Mouse (Mus musculus) mature B cell (primary cell): ENCODE data around the gene Lamc3.

Experiments used
- in situ Hi-C: fragments of 300-500 bp; cut with MboI; formaldehyde crosslinking; loops from 2 replicates; pipeline ENCODE4 v1.14.3; 2019

Lamc3 gene

DNA sequence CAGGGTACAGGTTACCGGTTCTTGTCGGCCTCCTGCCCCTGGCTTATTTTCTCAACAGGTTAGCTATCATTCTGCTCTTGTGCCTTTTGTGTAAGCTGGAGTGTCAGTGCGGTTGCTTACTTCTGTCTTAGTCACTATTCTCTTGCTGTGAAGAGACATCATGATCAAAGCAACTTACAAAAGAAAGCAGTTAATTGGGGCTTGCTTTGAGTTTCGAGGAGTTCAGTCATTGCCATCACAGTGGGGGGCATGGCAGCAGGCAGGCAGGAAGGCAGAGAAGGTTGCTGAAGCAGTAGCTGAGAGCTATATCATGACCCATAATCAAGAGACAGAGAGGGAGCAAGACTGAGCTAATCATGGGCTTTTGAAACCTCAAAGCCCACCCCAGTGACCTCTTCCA lies 47.5 kb downstream of the Lamc3 start:
- in situ Hi-C loops = no loop called here

DNA sequence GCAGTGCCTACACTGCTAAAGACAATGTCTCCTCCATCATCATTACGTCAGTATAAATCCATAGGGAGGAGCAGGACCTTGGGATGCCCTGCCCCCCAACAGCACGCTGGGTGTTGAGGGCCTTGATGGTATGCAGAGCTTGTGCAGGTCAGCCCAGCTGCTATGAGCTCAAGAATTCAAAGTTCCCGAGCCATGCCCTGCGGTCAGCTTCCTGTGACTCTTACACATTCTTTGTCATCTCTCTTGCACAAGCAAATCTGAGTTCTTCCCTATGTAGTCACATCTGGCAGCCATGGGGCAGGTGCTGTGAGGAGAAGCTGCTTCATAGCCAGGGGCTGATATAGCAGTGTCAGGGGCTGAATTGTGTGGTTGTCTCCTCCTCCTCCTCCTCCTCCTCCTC lies 48.0 kb downstream of the Lamc3 start:
- in situ Hi-C loops = no loop called here

DNA sequence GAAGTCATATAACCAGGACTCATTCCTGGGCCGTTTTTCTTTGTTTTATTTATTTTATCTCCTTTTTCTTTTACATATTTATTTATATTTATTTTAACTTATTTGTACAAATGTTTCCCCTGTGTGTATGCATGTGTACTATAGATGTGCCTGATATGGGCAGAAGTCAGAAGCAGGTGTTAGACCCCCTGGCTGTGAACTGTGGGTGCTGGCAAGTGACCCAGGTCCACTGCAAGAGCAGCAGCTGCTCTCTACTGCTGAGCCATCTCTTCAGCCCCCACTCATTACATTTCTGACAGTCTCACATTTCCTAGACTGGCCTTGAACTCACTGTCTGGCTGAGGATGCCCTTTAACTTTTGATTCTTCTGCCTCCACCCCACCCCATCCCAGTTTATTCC lies 51.2 kb downstream of the Lamc3 start:
- in situ Hi-C loops = no loop called here

DNA sequence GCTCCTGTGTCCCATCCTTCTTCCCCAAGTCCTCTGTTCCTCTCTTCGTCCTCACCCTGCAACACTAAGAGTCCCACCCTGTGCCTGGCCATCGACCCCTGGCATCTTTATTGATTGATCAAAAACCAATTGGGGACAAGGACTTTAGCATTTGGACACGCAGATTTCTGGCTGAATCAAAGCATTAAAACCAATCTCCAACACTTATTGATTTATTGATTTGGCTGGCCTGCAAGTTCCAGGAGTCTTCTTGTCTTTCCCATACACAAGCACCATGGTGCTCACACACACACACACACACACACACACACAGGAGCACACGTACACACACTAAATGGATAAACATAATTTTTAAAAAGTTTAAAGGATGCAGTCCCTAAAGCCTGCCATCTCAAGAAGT lies 55.9 kb downstream of the Lamc3 start:
- in situ Hi-C loops = no loop called here

DNA sequence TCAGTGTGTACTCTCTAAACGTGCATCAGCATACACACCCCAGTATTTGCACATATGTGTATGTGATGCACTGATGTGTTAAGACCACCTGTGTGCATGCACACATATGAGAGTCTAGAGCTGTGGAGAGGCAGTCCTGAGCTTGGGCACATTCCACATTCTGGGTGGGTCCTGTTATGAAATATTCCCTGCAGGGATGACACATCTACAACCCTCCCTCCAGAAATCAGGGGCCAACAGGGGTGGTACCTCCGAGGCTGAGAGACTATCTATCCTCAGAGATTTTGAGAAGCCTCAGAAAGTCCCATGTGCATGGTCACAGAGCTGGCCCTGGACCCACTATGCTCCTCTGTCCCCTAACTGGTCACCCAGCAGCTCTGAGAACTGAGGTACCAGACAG lies 58.5 kb downstream of the Lamc3 start:
- in situ Hi-C loops = no loop called here

DNA sequence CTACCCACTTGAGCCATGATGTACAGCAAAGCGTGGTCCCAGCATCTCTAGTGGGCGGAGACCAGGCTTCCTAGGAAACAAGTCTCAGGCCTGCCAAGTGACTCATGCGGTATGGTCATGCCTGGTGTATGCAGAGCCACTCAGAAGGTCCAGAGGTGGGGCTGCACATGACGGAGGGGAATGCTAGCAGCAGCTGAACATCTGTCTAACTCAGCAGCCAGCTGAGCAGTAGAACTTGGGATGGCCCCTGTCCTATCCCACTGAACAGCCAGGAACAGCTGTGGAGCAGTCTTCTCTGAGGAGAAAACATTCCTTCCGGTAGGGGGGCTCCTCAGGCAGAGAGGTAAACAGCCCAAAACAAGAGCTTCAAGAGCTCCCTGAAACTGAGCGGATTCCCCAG lies 61.3 kb downstream of the Lamc3 start:
- in situ Hi-C loops = no loop called here

DNA sequence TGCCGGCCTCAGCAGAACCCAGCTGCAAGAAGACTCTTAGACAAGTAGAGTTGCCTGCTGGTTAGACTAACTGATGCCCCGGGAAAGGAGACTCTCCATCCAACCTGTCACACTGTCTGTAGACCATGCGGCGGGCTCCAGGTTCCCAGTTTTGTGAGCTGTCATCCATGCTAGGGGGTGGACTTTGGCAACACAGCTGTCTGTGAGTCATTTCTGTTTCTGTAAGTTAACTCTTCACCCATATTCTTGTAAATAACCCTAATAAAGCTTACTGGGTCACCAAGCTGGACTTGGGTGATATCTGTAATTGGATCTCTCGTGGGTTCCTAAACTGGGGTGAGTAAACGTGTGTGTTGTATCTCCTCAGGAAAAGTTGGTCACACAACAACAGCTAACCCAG lies 61.7 kb downstream of the Lamc3 start:
- in situ Hi-C loops = no loop called here

DNA sequence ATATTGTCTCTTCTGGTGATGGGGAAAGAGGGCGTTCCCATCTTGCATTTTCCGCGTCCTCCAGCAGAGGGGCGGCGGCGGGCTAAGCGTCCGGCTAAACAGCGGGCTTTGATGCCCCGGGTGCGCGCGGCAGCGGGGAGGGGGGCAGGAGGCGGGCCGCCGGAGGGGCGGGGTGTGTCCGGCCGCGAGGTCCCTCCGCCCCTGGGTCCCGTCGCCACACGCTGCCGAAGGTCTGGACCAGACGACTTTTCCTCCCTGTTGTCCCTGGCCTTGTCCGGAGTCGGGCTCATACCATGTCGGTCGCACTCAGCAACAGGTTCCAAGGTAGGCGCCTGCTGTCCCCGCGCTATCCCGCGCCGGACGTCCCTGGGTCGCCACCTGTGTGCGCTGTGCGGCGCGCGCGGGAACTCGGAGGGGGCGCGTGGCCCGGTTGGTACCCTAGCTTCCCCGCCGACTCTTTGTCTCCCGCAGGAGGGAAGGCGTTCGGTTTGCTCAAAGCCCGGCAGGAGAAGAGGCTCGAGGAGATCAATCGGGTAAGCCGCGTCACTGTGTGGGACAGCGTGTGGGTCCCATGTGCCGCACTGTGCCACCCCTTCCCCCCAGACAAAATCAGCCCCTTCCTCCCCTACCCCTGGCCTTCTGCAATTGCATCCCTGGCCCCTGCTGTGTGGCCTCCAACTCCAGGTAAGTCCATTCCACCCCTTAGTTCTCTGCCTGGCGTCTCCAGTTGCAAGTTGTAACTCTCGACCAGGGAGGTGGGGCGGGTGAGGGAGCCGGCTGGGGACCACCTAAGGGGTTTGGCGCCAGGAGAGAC lies 63.2 kb downstream of the Lamc3 start, which contains the start of gene Aif1l:
Gene Aif1l (plus strand): TSS at position 82 of the 814 bp plus-strand sequence.
- in situ Hi-C loops = no loop called here

DNA sequence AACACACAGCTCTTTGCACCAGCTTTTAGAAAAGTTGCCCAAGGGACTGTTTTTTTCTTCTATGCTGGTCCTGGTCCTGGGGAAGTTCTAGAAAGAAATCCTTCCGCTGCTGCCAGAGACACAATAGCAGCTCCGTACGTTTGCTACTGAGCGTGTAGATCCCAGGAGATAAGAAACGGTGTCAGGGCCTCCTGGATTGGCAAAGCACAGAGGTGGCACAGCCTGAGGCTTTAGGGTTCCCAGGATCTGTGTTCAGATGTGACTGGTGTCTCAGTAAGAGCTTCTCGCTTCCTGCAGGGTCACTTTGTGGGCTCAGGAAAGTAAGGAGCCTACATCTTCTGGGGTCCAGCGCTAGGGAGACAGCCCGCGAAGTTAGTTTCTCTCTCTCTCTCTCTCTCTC lies 63.9 kb downstream of the Lamc3 start:
- in situ Hi-C loops = no loop called here

DNA sequence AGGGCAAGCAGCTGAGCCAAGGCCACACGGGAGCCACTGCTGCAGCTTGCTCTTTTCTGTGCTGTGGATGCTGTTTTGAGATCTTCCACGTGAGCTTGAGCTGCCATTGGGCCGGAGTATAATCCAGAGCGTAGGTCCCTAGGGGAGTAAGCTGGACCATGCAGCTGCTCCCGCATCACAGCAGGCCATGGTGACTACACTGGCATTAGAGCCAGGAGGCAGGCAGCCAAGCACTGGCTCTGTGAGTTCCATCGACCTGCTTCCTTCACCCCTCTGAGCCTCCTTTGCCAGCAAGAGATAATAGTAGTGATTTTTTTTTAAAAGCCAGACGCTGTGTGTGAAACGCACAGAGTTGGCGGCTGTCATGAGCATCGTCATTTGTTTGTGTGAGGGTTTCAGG lies 65.1 kb downstream of the Lamc3 start:
- in situ Hi-C loops = no loop called here

DNA sequence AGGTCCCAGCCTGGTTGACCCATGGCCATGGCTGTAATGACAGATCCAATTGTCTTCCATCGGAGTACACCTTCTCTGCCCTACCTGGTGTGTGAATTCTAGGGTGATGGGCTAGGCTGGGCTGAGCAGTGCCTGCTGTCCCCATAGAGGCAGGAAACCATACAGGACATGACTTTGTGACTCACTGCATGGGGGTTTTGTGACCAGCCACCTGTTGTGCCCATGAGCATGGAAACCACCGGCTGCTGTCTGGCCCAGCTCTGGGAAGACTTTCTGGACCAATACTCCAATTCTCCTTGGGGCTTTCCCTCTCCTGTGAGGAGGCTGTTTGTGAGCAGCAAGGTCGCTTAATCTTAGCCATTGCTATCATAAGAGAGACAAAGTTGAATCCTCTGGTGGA lies 65.6 kb downstream of the Lamc3 start:
- in situ Hi-C loops = no loop called here

DNA sequence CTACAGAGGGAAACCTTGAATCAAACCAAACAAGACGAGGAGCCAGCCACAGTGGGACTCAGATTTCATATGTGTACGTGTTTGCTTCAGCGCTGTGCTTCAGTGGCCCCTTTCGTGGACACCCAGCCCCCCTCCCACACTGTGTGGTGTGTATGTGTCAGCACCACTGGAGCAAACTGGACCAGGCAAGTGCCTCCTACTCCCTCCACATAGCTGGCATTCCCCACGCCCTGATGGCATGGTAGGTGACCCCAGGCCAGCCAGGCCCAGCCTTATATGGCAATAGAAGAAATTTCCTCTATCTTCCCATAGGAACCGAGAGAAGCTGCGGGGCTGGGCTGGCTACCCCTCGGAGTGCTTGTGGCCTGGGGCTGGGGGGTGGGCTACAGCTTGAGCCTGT lies 66.6 kb downstream of the Lamc3 start:
- in situ Hi-C loops = no loop called here

DNA sequence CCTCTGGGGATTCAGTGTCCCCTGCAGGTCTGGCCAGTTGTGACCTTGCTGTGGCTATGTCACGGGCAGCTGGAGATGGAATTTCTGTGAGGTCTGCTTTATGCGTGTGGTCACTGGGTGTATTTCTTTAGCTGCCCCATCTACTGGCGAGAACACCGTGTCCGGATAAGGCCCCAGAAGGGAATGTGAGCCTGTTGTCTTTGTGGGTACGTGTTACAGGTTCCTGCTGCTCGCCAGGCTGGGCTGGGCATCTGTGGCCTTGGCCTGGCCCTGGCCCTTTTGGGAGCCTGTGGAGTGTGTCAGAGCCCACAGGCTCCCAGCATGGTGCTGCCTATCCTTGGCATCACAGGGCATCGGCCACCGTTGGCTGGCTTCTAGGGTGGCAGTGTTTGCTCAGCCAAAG lies 67.7 kb downstream of the Lamc3 start:
- in situ Hi-C loops = no loop called here

DNA sequence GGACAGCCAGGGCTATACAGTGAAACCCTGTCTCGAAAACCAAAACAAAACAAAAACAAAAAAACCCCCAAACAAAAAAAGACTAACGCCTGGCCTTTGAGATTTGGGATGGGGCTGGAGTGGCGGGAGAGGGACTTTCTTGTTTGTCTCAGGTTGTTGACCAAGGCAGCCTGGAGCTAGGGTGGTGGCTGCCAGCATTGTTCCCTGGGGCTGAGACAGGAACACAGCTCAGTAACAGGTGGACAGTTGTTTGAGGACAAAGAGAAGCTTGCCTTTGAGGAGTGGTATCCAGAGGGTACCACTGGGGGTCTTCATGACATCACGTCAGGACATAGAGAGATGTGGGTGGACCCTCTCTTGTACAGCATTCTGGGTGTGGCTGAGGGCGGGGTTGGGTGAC lies 68.6 kb downstream of the Lamc3 start:
- in situ Hi-C loops = no loop called here

DNA sequence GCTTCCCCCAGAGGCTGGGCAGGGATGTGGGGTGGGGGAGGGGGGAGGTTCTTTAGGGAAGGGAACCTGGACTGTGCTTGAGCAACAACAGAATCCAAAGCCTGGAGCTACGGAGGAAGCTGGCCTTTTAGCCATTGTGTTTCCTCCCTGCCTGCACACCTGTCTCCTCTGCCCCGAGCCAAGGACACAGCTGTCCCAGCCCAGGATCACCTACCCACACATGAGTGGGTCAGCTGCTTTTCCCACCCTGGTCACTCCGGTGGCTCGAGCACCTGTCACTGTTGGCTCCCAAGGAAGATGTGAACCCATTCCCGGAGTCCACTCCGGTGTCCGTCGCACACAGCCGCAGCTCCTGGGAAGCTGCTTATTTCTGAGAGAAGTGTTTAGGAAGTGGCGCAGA lies 70.1 kb downstream of the Lamc3 start:
- in situ Hi-C loops = no loop called here

DNA sequence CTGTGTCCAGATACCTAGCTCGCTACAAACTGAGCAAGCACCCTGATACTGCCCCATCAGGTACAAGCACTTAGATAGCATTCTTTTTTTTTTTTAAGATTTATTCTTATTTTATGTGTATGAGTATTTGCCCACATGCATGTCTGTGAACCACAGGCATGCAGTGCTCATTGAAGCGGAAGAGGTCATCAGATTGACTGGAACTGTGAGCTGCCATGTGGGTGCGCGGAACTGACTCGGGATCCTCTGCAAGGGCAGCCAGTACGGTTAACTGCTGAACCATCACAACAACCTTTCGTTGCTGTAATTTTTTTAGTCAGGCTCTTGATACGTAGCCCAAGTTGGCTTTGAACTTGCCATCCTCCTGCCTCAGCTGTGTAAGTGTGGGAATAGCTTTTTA lies 73.9 kb downstream of the Lamc3 start:
- in situ Hi-C loops = no loop called here

DNA sequence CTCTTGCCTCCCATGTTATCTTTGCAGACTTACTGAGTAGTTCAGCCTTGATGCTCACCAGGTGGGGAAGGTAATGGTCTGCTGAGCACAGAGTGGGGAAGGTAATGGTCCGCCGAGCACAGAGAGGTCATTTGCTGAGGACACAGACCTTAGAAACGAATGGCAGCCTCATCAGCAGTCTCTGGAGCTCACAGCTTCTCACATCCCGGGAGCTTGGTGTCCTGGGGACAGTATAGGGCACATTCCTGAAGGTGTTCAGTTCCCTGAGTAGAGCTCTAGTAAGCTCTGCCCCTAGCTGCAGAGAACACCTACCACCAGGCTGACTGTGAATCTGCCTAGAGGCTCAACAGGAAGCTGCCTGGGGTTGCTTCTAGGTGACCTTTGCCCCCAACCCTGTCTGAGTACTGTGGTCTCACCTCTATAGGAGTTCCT lies 74.7 kb downstream of the Lamc3 start:
- in situ Hi-C loops = no loop called here

DNA sequence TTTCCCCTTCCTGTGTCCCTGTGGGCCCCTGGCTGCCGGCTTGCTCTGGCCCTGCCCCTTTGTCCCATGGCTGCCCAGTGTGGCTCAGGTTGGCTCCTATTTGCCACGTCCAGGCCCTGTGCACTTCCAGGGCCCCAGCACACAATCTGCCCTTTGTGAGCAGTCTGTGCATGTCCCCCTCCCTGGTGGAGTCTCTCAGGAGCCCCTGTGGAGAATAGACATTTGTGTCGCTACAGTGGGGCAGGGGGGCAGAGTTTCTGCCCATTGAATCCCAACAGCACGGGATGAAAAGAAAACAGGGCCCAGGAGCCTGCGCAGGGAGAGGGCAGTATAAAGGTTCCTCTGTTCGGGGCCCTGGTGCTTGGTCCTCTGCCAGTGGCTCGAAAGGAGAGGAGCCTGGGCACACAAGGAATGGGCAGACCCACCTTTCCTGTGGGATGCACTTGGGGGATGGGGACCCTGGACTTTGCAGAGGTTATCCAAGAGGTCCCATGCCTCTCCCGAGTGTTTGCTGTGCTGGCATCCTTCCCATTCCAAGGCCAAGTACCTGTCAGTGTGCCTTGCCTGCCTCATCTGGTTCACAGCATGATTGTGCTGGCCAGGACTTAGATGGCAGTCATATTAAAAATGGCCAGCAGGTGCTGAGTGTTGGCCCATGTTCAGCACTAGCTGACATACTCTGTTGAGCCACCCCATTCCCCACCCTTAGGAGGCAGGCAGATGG lies 75.6 kb downstream of the Lamc3 start:
- in situ Hi-C loops = no loop called here

DNA sequence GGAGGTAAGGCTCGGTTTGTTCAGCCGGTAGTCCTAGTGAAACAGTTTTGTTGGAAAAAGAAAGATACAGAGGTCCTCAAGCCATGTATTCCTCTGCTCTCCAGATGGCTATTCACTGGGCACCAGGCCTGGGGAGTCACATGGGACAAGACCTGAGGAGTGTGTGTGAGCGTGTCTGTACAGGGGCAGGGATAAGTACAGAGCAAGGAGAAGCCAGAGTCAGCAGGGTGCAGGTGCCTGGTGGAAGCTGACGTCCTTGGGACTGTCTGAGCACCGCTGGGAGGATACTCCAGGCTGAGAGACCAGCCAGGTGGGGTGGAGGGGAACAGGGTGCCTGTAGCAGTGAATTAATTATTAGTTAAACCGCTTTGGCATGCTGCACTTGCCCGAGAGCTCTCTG lies 76.4 kb downstream of the Lamc3 start:
- in situ Hi-C loops = no loop called here

DNA sequence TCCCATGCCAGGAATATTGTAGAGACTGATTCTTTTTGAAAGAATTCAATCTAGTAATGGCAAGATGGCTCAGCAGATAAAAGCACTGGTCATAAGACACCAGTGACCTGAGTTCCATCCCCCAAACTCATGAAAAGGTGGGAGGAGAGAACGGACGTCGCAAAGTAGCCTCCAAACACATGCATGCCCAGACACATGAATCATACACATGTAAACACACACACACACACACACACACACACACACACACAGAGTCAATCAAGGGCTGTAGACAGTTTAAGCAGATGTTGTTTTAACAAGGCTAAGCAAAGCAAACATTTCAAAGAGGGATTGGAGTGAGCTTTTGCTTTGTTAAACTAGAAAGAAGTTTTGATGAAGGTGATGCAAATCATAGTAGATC lies 77.1 kb downstream of the Lamc3 start:
- in situ Hi-C loops = no loop called here

DNA sequence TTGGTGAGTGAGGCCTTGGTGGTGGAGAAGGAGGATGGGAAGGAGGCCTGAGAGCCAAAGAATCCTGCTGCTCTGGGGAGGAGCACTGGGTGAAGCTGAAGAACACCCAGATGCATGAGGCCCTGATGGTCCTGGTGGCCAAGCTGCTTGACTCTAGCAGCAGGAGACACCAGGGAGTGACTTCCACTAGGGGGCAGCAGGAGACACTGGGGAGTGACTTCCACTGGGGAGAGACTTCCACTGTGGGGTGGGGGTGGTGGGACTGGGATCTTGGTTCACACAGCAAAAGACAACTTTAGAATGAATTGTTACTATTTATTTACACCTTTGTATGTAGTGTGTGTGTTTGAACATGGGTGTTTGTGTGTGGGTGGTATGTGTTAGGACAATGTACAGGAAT lies 78.0 kb downstream of the Lamc3 start:
- in situ Hi-C loops = no loop called here

DNA sequence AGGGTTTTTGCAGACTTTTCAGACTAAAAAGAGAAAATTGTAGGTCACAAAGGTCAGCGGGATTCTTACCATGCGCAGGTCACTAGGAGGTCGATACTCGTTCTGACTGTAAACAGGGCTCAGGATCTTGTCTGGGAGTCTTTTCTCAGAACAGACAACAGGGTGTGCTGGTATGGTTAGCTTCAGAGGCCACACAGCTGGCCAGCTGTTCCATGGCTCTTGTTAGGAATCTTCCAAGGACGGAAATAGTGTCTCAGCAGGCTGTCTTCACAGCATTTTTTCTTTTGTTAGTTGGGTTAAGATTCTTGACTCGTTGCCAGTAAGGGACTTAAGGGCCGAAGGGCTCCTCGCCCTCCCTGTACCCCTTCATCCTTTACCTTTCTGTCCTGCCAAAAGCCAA lies 79.7 kb downstream of the Lamc3 start:
- in situ Hi-C loops = no loop called here

DNA sequence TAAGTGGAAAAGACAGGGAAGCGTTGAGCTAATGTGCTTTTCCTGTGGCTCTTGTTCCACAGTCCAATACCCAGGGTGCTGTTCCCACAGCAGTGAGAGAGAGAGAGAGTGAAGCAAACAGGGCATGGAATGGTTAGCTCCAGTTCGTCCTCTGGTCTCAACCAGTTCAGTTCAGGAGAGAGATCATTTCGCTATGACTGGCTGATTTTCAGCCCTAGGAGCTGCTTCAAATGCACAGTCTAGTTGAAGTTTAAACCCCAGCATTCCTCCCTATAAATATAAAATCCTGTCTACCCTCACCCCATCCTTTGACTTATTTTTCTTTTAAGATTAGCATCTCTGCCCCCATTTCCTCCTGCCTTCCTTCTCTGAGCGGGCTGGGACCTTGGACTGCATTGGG lies 85.5 kb downstream of the Lamc3 start:
- in situ Hi-C loops = no loop called here
